Mouse (Mus musculus) CH12.LX (cell line): Measurements from ENCODE around the gene Tas2r119.

ENCODE experiments used
- CHD1 ChIP-seq: IDR thresholded peaks from 2 replicates; pipeline ENCODE4 v1.6.1; 2012; ENCODE audit warnings: low read depth, low read length, improper control_type of control experiment, inconsistent platforms
- CTCF ChIP-seq, 2 experiments: IDR thresholded peaks in 1 of 2; conservative IDR thresholded peaks in 1 of 2; 2 replicates each; pipeline ENCODE4 v1.5.1; 2011 to 2012; ENCODE audit warnings: low read depth in 2 of 2, low read length in 2 of 2, improper control_type of control experiment in 1 of 2, inconsistent platforms in 1 of 2, mild to moderate bottlenecking in 1 of 2, moderate library complexity in 1 of 2
- EP300 ChIP-seq: IDR thresholded peaks from 2 replicates; pipeline ENCODE4 v1.6.1; 2011; ENCODE audit warnings: low read length, improper control_type of control experiment
- POLR2A ChIP-seq: IDR thresholded peaks from 2 replicates; pipeline ENCODE4 v1.6.1; 2011; ENCODE audit warnings: low read depth, mild to moderate bottlenecking, improper control_type of control experiment, low read length
- TBP ChIP-seq: conservative IDR thresholded peaks from 2 replicates; pipeline ENCODE4 v1.6.1; 2011; ENCODE audit warnings: low read depth, low read length, improper control_type of control experiment
- USF1 ChIP-seq: IDR thresholded peaks from 2 replicates; pipeline ENCODE4 v1.6.1; 2014; ENCODE audit warnings: low read depth, mild to moderate bottlenecking, inconsistent platforms, low read length, improper control_type of control experiment
- ZKSCAN1 ChIP-seq: IDR thresholded peaks from 2 replicates; pipeline ENCODE4 v1.6.1; 2012; ENCODE audit warnings: low read depth, inconsistent platforms, low read length, improper control_type of control experiment, borderline replicate concordance

- TF ChIP-seq POLR2A = no peak
- no peak for TF ChIP-seq ZKSCAN1
- TF ChIP-seq CTCF (conservative IDR thresholded peaks at IDR 0.05 in 1 of 2, IDR thresholded peaks at IDR 0.05 in 1 of 2; ENCODE audit: low read depth in 2 of 2, low read length in 2 of 2) = no peak
- TF ChIP-seq CHD1 = no peak
- TF ChIP-seq EP300 = no peak
- no peak for TF ChIP-seq TBP
- TF ChIP-seq USF1 = no peak
Observed at GRCm38 (mm10) chr15:32172988-32173329, 4.1 kb upstream of the Tas2r119 start.
